Mouse (Mus musculus): Measurements from ENCODE around the gene Arhgef17.

Gene Arhgef17

GRCm38 (mm10) chr7:100931926-100932480 lies at the start of gene Arhgef17:
Arhgef17 (minus strand) TSS chr7:100932107.
- DNase-seq (ENCODE audit: low read depth, low spot score): no peak

- no peak for DNase-seq (ENCODE audit: low read depth, low spot score)
These were observed 47.3 kb upstream of the Arhgef17 start for GRCm38 (mm10) chr7:100979175-100979574.

- DNase-seq (ENCODE audit: low read depth, low spot score): no peak
These were observed 46.3 kb upstream of the Arhgef17 start for GRCm38 (mm10) chr7:100978171-100978570.

GRCm38 (mm10) chr7:100974135-100974903 lies 42.4 kb upstream of the Arhgef17 start, which contains the start of gene P2ry6:
P2ry6 (minus strand) TSS chr7:100974649.
- DNase-seq (ENCODE audit: low read depth, low spot score): no peak

- DNase-seq (ENCODE audit: low read depth, low spot score): no peak
These were observed 41.0 kb upstream of the Arhgef17 start for GRCm38 (mm10) chr7:100972875-100973274.

- no peak for DNase-seq (ENCODE audit: low read depth, low spot score)
These were observed 37.2 kb upstream of the Arhgef17 start for GRCm38 (mm10) chr7:100968874-100969659.

- DNase-seq (ENCODE audit: low read depth, low spot score): no peak
These were observed 36.5 kb upstream of the Arhgef17 start for GRCm38 (mm10) chr7:100968376-100968775.

- no peak for DNase-seq (ENCODE audit: low read depth, low spot score)
These were observed 35.9 kb upstream of the Arhgef17 start for GRCm38 (mm10) chr7:100967850-100968249.

GRCm38 (mm10) chr7:100966014-100966413 lies 34.1 kb upstream of the Arhgef17 start:
- no peak for DNase-seq (ENCODE audit: low read depth, low spot score)

- DNase-seq (ENCODE audit: low read depth, low spot score): no peak
These were observed 33.2 kb upstream of the Arhgef17 start for GRCm38 (mm10) chr7:100965079-100965478.

- no peak for DNase-seq (ENCODE audit: low read depth, low spot score)
These were observed 32.3 kb upstream of the Arhgef17 start for GRCm38 (mm10) chr7:100964242-100964641.

GRCm38 (mm10) chr7:100963381-100963780 lies 31.5 kb upstream of the Arhgef17 start:
- DNase-seq (ENCODE audit: low read depth, low spot score): no peak

- DNase-seq (ENCODE audit: low read depth, low spot score): no peak
These were observed 29.2 kb upstream of the Arhgef17 start for GRCm38 (mm10) chr7:100961146-100961545.

- DNase-seq (ENCODE audit: low read depth, low spot score): no peak
These were observed 28.6 kb upstream of the Arhgef17 start for GRCm38 (mm10) chr7:100960462-100960861.

- no peak for DNase-seq (ENCODE audit: low read depth, low spot score)
These were observed 26.5 kb upstream of the Arhgef17 start for GRCm38 (mm10) chr7:100958426-100958825.

GRCm38 (mm10) chr7:100952686-100953085 lies 20.8 kb upstream of the Arhgef17 start:
- no peak for DNase-seq (ENCODE audit: low read depth, low spot score)

- no peak for DNase-seq (ENCODE audit: low read depth, low spot score)
These were observed 20.0 kb upstream of the Arhgef17 start for GRCm38 (mm10) chr7:100951903-100952302.

GRCm38 (mm10) chr7:100950481-100951010 lies 18.6 kb upstream of the Arhgef17 start:
- DNase-seq (ENCODE audit: low read depth, low spot score): no peak

GRCm38 (mm10) chr7:100950031-100950430 lies 18.1 kb upstream of the Arhgef17 start:
- no peak for DNase-seq (ENCODE audit: low read depth, low spot score)

GRCm38 (mm10) chr7:100944738-100945137 lies 12.8 kb upstream of the Arhgef17 start:
- DNase-seq (ENCODE audit: low read depth, low spot score): no peak

GRCm38 (mm10) chr7:100944306-100944705 lies 12.4 kb upstream of the Arhgef17 start:
- DNase-seq (ENCODE audit: low read depth, low spot score): no peak

All from brain, embryonic 18.5 days (tissue).